Mouse (Mus musculus): ENCODE results near the gene Zfp12. TPM values are rescaled to one million over a fixed set of nuclear protein-coding genes. Genes with fewer than 3 reads are reported as not detected.

Gene Zfp12
- total and polyA plus RNA-seq, 2 experiments = 4.6 to 6.4 TPM

DNA sequence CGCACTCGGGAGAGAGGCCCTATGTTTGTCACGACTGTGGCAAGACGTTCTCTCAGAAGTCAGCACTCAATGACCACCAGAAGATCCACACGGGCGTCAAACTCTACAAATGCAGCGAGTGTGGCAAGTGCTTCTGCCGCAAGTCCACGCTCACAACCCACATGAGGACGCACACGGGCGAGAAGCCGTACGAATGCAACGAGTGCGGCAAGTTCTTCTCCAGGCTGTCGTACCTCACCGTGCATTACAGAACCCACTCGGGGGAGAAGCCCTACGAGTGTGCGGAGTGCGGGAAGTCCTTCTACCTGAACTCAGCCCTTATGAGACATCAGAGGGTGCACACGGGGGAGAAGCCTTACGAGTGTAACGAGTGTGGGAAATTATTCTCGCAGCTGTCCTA lies 10.0 kb downstream of the Zfp12 start:
- H3K4me1 ChIP-seq (ENCODE audit: control insufficient read depth, insufficient read depth, low read length) = no peaks in the 10 kb centered on the region
- no peaks in the 10 kb centered on the region for H3K27me3 ChIP-seq (ENCODE audit: control insufficient read depth, insufficient read depth, low read length)
- no peak overlapping the region for H3K9ac ChIP-seq (ENCODE audit: low read depth, low read length)
- H3K79me2 ChIP-seq (ENCODE audit: control insufficient read depth, insufficient read depth, low read length) = no peaks in the 10 kb centered on the region
- H3K36me3 ChIP-seq (ENCODE audit: control insufficient read depth, insufficient read depth, low read length) = peaks cover 66% of the 10 kb centered on the region
- WGBS = 97% methylated on average over 26 of the region's 26 CpGs
- H3K27ac ChIP-seq (replicated peaks; ENCODE audit: insufficient read depth, low read depth, low read length) = no peak overlapping the region
- DNase-seq (ENCODE audit: extremely low read depth, low read depth, low spot score) = no peak
- no peak for TF ChIP-seq POLR2A (IDR thresholded peaks at IDR 0.05; ENCODE audit: extremely low read depth, insufficient read depth, low read length)
- no peak for TF ChIP-seq CTCF (IDR thresholded peaks at IDR 0.05; ENCODE audit: low read depth, low read length)
- H3K4me3 ChIP-seq (ENCODE audit: insufficient read depth, low read depth, low read length) = no peak overlapping the region

- Histone ChIP-seq H3K9ac (ENCODE audit: low read depth, low read length) (no peak overlapping the region), H3K79me2 (ENCODE audit: control insufficient read depth, insufficient read depth, low read length) (no peaks in the 10 kb centered on the region), H3K27ac (replicated peaks; ENCODE audit: insufficient read depth, low read depth, low read length) (no peak overlapping the region), H3K27me3 (ENCODE audit: control insufficient read depth, insufficient read depth, low read length) (peaks cover 17% of the 10 kb centered on the region), H3K4me1 (ENCODE audit: control insufficient read depth, insufficient read depth, low read length) (no peaks in the 10 kb centered on the region), H3K36me3 (ENCODE audit: control insufficient read depth, insufficient read depth, low read length) (peaks cover 2% of the 10 kb centered on the region; the same call in 1 of the 2 replicates), H3K4me3 (ENCODE audit: insufficient read depth, low read depth, low read length) (no peak overlapping the region)
- no peak for DNase-seq (ENCODE audit: extremely low read depth, low read depth, low spot score)
- TF ChIP-seq CTCF (IDR thresholded peaks at IDR 0.05; ENCODE audit: low read depth, low read length) (no peak), POLR2A (IDR thresholded peaks at IDR 0.05; ENCODE audit: extremely low read depth, insufficient read depth, low read length) (no peak)
- 72% methylated on average over 6 of the region's 6 CpGs for WGBS
These were observed 17.1 kb downstream of the Zfp12 start for GRCm38 (mm10) chr5:143252039-143252438.

DNA sequence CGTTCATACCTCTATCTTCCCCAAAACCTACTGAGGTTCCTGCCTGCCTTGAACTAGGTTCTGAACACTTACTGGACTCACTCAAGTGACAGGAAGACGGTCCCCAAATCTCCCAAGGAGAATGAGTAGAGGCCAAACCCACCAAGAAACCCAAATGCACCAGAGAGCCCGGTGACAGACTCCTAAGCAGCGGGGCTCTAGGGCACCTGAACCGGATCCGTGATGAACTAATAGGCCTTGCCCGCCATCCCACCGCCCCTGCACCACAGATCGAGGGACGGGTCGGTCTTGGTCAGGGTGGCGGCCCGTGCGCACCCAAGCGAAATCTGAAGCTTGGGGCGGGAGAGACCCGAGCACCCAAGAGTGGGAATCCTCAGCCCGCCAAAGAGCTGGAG lies 17.8 kb downstream of the Zfp12 start:
- Histone ChIP-seq H3K27ac (replicated peaks; ENCODE audit: insufficient read depth, low read depth, low read length) (no peak overlapping the region), H3K9ac (ENCODE audit: low read depth, low read length) (no peak overlapping the region), H3K4me1 (ENCODE audit: control insufficient read depth, insufficient read depth, low read length) (no peaks in the 10 kb centered on the region), H3K79me2 (ENCODE audit: control insufficient read depth, insufficient read depth, low read length) (no peaks in the 10 kb centered on the region), H3K4me3 (ENCODE audit: insufficient read depth, low read depth, low read length) (no peak overlapping the region), H3K27me3 (ENCODE audit: control insufficient read depth, insufficient read depth, low read length) (peaks cover 17% of the 10 kb centered on the region), H3K36me3 (ENCODE audit: control insufficient read depth, insufficient read depth, low read length) (no peaks in the 10 kb centered on the region; the same call in 1 of the 2 replicates)
- TF ChIP-seq CTCF (IDR thresholded peaks at IDR 0.05; ENCODE audit: low read depth, low read length) (no peak), POLR2A (IDR thresholded peaks at IDR 0.05; ENCODE audit: extremely low read depth, insufficient read depth, low read length) (no peak)
- DNase-seq (ENCODE audit: extremely low read depth, low read depth, low spot score) = no peak
- 60% methylated on average over 18 of the region's 18 CpGs for WGBS

GRCm38 (mm10) chr5:143253186-143253880 lies 18.4 kb downstream of the Zfp12 start:
- H3K27me3 ChIP-seq (ENCODE audit: control insufficient read depth, insufficient read depth, low read length) = peaks cover 17% of the 10 kb centered on the region
- H3K4me1 ChIP-seq (ENCODE audit: control insufficient read depth, insufficient read depth, low read length) = no peaks in the 10 kb centered on the region
- H3K9ac ChIP-seq (ENCODE audit: low read depth, low read length) = no peak overlapping the region
- H3K79me2 ChIP-seq (ENCODE audit: control insufficient read depth, insufficient read depth, low read length) = no peaks in the 10 kb centered on the region
- H3K4me3 ChIP-seq (ENCODE audit: insufficient read depth, low read depth, low read length) = no peak overlapping the region
- DNase-seq (ENCODE audit: extremely low read depth, low read depth, low spot score) = no peak
- TF ChIP-seq CTCF (IDR thresholded peaks at IDR 0.05; ENCODE audit: low read depth, low read length) (no peak), POLR2A (IDR thresholded peaks at IDR 0.05; ENCODE audit: extremely low read depth, insufficient read depth, low read length) (no peak)
- 25% methylated on average over 103 of the region's 103 CpGs for WGBS
- no peaks in the 10 kb centered on the region; the same call in 1 of the 2 replicates for H3K36me3 ChIP-seq (ENCODE audit: control insufficient read depth, insufficient read depth, low read length)
- no peak overlapping the region for H3K27ac ChIP-seq (replicated peaks; ENCODE audit: insufficient read depth, low read depth, low read length)

DNA sequence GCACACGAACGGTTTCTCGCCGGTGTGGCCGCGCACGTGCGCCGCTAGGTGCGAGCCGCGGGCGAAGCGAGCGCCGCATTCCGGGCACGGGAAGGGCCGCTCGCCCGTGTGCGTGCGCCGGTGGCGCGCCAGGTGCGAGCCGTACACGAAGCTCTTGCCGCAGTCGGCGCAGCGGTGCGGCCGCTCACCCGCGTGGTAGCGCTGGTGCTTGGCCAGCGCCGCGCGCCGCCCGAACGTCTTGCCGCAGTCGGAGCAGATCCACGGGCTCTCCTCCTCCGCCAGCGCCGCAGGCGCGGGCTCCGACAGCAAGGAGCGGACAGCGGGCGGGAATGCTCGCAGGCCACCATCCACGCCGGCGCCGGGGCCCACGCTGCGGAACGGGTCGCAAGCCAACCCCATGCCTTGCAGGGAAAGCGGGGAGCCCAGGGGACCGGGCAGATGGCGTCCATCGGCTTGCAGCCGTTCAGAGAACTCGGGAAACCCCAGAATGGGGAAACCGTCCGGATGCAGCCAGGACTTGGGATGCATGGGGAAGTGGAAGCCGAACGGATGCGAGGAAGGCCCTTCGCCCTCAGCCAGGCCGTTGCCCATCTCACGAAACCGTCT lies 19.0 kb downstream of the Zfp12 start:
- TF ChIP-seq POLR2A (IDR thresholded peaks at IDR 0.05; ENCODE audit: extremely low read depth, insufficient read depth, low read length) (no peak), CTCF (IDR thresholded peaks at IDR 0.05; ENCODE audit: low read depth, low read length) (no peak)
- peaks cover 17% of the 10 kb centered on the region for H3K27me3 ChIP-seq (ENCODE audit: control insufficient read depth, insufficient read depth, low read length)
- WGBS = 42% methylated on average over 81 of the region's 81 CpGs
- no peak overlapping the region for H3K4me3 ChIP-seq (ENCODE audit: insufficient read depth, low read depth, low read length)
- no peak overlapping the region for H3K9ac ChIP-seq (ENCODE audit: low read depth, low read length)
- H3K36me3 ChIP-seq (ENCODE audit: control insufficient read depth, insufficient read depth, low read length) = no peaks in the 10 kb centered on the region; the same call in 1 of the 2 replicates
- H3K79me2 ChIP-seq (ENCODE audit: control insufficient read depth, insufficient read depth, low read length) = no peaks in the 10 kb centered on the region
- no peaks in the 10 kb centered on the region for H3K4me1 ChIP-seq (ENCODE audit: control insufficient read depth, insufficient read depth, low read length)
- no peak overlapping the region for H3K27ac ChIP-seq (replicated peaks; ENCODE audit: insufficient read depth, low read depth, low read length)
- no peak for DNase-seq (ENCODE audit: extremely low read depth, low read depth, low spot score)

Data from liver, adult 2 months (tissue).